Mouse (Mus musculus): Measurements from ENCODE around the gene Syk. TPM values are rescaled to one million over a fixed set of nuclear protein-coding genes. Genes with fewer than 3 reads are reported as not detected.

Syk gene
- polyA plus RNA-seq, 1 experiment, result 20.0 TPM

- WGBS, result 85% methylated on average over 9 of the region's 9 CpGs
- DNase-seq (ENCODE audit: low read depth, low spot score), result no peak
These were observed 16.7 kb upstream of the Syk start for GRCm38 (mm10) chr13:52566188-52566760.

DNA sequence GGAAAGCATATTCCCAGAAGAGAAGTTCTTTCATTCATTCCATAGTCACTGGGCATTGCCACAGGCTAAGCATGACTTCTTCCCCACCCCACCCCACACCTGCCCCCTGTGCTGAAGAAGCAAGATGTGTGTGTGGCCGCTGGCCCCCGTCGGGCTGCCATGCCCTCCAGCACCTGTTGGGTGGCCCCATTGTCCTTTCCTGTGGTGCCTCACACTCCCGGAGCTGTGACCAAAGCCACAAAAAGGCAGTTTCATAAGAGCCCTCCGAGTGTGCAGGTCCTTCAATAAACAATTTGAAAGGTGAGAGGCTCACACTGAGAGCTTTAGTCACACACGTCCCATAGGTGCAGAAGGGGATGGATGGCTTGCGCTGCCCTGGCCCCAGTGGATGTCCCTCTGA, 16.2 kb upstream of the Syk start:
- DNase-seq (ENCODE audit: low read depth, low spot score), result no peak

GRCm38 (mm10) chr13:52569194-52569769, 13.7 kb upstream of the Syk start:
- DNase-seq (ENCODE audit: low read depth, low spot score), result no peak
- WGBS, result 45% methylated on average over 8 of the region's 8 CpGs

More for the DNA sequence above, 16.2 kb upstream of the Syk start:
- WGBS, result 82% methylated on average over 7 of the region's 7 CpGs

DNA sequence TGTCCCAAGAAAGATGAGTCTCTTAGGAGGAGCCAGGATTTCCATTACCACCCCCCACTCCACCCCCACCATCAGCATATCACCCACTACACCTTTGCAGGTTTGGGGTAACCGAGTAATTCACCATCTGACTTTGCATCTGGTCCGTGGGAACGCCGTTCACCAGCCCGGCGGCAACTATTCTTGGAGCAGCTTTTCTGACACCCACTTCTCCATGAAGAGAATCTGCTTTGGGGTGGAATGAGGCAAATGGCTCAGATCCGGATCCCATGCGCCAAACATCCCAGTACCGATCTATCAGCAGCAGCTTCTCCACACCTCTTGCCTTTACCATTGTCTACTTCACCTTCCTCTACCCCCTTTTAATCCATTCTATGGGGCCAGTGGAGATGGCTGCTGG, 12.7 kb upstream of the Syk start:
- no peak for DNase-seq (ENCODE audit: low read depth, low spot score)
- 93% methylated on average over 9 of the region's 9 CpGs for WGBS

- no peak for DNase-seq (ENCODE audit: low read depth, low spot score)
These were observed 11.2 kb upstream of the Syk start for GRCm38 (mm10) chr13:52571591-52572384.

DNA sequence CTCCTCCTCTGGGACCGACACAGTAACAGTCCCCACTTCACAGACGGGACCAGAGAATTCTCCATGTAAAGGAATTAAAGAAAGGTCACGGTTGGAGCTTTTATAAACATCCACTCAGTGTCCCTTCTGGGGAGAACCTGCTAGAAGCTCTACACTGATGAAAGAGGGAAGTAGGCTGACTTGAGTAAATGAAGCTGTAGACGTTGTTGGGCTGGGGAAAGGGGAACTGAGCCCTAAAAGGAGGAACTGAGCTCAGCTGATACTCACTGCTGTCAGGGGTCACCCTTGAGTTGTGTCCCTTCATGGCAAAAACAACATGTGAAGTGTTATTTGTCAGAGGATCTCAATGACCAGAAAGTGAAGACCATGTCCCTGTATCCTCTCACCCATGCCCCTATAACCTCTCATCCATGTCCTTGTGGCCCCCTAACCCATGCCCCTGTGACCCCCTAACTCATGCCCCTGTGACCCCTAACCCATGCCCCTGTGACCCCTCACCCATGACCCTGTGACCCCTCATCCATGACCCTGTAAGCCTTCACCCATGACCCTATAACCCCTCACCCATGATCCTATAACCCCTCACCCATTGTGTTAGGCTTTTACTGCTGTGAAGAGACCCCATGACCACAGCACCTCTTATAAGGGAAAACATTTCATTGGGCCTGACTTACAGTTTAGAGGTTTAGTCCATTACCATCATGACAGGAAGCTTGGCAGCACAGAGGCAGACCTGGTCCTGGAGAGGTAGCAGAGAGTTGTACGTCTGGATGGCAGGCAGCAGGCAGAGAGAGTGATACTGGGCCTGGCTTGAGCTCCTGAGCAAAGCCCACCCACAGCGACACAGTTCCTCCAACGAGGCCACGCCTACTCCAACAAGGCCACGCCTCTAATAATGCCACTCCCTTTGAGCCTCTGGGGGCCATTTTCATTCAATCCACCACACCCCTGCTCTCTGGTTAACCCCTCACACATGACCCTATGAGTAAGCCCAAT, 10.2 kb upstream of the Syk start:
- no peak for DNase-seq (ENCODE audit: low read depth, low spot score)
- 59% methylated on average over 9 of the region's 9 CpGs for WGBS

More at GRCm38 (mm10) chr13:52571591-52572384, 11.2 kb upstream of the Syk start:
- 67% methylated on average over 11 of the region's 11 CpGs for WGBS

DNA sequence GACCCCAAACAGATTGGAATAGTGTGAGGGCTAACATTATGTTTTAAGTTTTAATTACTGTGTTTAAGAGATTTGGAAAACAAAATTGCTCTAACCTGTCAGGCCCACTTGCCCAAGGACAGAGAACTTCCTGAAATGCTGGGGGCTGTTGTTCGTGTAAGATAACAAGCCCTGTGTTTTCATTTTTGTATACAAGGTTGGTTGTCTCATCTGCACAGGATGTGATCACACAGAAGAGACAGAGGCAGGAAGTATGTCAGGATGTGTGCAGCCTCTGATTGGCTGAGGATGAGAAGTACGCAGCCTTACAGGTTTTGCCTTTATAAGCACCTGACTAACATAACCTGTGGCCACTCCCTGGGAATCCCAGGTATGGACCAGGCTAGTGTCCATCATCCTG, 8.7 kb upstream of the Syk start:
- 78% methylated on average over 2 of the region's 2 CpGs for WGBS
- DNase-seq (ENCODE audit: low read depth, low spot score), result no peak

GRCm38 (mm10) chr13:52575483-52575882, 7.5 kb upstream of the Syk start:
- no peak for DNase-seq (ENCODE audit: low read depth, low spot score)
- 66% methylated on average over 6 of the region's 6 CpGs for WGBS

DNA sequence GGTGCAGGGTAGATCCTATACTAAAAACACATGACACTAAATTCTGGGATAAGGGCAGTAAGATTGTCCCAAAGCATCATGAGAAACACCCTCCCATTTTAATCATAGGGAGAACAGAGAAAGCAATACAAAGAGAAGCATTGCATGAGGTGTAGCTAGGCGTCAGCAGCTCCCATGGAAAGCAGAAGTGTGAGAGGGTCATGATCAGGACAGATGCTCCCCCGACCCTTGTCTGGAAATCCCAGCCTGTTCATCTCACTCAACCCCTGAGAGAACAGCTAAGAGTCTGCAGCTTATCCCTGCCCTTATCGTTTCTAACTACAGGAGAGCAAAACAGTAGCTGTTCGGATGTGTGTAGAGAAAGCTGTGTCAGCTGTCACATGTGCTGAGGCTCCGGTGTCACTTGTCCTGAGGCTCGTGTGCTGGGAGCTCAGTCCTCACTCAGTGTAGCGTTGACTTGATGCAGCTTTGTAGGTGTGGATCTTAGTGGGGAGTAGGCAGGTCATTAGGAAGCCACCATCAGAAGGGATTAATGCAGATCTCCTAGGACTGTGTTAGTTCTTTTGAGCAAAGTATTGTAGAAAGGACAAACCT, 6.9 kb upstream of the Syk start:
- no peak for DNase-seq (ENCODE audit: low read depth, low spot score)
- 73% methylated on average over 7 of the region's 7 CpGs for WGBS

GRCm38 (mm10) chr13:52576841-52577240, 6.1 kb upstream of the Syk start:
- no peak for DNase-seq (ENCODE audit: low read depth, low spot score)
- WGBS, result 57% methylated on average over 10 of the region's 10 CpGs

- 73% methylated on average over 3 of the region's 3 CpGs for WGBS
These were observed 5.5 kb upstream of the Syk start for GRCm38 (mm10) chr13:52577326-52577920.

DNA sequence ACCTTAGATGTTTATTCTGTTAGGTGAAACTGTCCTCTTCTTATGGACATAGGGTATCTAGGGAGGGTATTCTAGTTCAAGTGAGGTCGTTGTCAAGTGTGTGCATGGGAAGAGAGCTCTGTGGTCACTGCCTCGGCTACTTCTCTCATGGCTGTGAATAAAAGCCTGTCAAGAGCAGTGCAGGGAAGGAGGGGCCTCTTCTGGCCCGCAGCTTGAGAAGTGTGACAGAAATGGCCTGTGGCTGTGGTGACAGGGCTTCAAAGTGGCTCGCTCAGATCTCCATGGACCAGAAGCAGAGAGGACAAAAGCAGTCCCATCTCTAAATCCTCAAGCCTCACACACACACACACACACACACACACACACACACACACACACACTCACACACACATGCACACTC, 5.0 kb upstream of the Syk start:
- WGBS, result 61% methylated on average over 4 of the region's 4 CpGs
- no peak for DNase-seq (ENCODE audit: low read depth, low spot score)

More at GRCm38 (mm10) chr13:52577326-52577920, 5.5 kb upstream of the Syk start:
- no peak for DNase-seq (ENCODE audit: low read depth, low spot score)

DNA sequence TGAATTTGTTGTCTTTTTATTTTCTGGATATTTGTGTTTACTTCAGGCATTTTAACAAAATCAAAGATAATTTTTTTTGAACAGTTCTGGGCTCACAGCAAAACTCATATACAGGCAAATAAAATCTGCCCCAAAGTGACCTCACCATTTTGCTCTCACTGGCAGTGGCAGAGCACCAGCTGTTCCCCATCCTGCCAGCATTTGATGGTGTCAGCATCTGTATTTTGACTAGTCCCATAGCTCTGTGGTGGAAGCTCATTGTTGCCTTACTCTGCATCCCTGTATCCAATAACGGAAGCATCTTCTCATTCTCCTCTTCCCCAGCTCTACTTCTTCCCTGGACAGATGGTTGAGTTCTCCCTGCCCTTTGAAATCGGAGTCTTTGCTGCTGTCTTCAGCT, 4.2 kb upstream of the Syk start:
- DNase-seq (ENCODE audit: low read depth, low spot score), result no peak

GRCm38 (mm10) chr13:52582506-52582877, 481 bp upstream of the Syk start:
- 18% methylated on average over 9 of the region's 9 CpGs for WGBS
- DNase-seq (ENCODE audit: low read depth, low spot score), result no peak

More for the DNA sequence above, 4.2 kb upstream of the Syk start:
- WGBS, result 78% methylated on average over 2 of the region's 2 CpGs

DNA sequence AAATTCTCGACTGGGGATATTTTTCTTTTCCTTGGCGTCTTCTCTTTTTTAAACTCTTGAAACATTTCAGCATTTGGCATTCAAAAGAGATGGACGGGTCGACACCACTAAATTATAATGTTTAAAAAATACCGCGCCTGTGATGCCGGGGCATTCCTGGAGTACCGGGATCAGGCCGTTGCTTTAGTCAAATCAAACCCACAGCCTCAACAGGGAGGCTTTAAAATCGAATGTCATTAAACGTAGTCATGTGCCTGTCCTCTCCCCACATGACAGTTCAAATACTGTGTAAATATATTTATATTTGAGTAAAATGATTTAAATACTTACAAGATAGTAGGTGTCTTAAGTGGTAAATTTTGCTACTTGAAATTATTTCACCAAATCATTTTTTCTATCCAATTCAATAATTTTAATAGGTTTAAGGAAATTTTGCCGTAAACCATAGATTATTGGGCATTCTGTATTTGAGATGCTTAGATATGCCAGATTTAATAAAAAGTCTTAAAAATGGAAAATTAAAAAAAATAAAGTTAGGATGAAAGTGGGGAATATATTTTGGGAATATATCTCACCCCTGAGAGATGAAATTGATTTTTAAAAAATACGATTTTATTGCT, 1.1 kb downstream of the Syk start:
- 19% methylated on average over 13 of the region's 13 CpGs for WGBS

GRCm38 (mm10) chr13:52584654-52585455, 1.9 kb downstream of the Syk start:
- 61% methylated on average over 17 of the region's 17 CpGs for WGBS
- DNase-seq (ENCODE audit: low read depth, low spot score), result peak; percentile 37

More for the DNA sequence above, 1.1 kb downstream of the Syk start:
- DNase-seq (ENCODE audit: low read depth, low spot score), result no peak

DNA sequence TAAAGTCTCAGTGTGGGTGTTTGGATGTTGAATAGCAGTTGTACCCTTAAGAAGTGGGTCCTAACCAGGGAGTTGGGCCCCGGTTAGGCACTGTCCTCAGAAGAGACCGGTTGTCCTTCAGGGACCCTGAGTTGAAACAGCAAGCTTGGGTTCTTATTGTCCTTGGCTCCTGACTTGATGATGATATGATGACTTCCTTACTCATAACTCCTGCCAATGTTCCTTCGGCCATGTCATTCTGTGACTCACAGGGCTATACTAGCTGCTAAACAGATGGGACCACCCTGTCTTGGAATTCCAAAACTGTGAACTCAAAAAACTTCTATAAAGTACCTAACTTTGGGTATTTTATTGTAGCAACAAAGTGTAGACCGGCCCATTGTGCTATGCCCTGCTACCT, 4.8 kb downstream of the Syk start:
- no peak for DNase-seq (ENCODE audit: low read depth, low spot score)
- WGBS, result 70% methylated on average over 4 of the region's 4 CpGs

DNA sequence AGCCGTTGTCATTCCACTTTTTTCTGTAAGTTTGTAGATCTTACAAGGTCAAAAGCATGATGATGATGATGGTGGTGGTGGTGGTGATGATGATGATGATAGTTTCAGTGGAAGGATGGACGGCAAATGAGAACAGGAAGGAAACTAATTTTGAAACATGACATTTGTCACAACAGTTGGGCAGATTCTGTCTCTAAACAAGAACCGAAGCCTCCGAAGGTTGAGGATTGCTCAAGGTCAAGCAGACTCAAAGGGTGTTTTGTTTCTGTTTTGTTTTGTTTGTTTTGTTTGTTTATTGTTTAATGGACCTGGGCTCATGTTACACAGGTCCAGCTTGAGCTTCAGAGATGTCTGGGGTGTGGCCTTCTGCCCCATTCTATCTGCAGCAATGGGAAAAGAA, 6.1 kb downstream of the Syk start:
- WGBS, result 92% methylated on average over 4 of the region's 4 CpGs

More for the DNA sequence above, 6.1 kb downstream of the Syk start:
- DNase-seq (ENCODE audit: low read depth, low spot score), result no peak

All from large intestine, adult 2 months (tissue).